Mouse (Mus musculus): ENCODE measurements at regions not wholly inside any gene's neighbourhood (a gene's known extent, or its start where the extent isn't known, plus 50 kb on each side); places are given as distances from the start of the nearest gene placed in this dataset.
A peak's percentile ranks its signal among the peaks of the same experiment; 100 is the strongest.

DNA sequence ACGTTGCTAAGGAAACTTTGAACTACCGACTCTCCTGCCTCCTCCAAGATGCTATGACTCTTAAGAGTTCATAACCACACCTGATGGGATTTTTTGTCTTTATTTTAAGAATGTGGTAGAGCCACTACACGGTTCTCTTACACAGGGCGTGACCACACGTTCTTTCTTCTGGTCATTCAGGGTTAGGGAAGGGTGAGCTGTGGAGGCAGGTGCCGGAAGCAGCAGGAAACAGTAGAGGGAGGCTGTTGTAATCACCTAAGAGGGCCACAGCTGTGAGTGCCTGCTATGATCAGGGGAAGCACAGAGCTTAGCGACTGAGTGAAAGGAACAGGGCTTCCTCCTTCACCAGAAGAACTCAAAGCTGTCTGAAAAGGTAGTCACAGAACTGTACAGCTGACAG, 50.6 kb upstream of the Larp1 start:
- Histone ChIP-seq H3K4me1 (peaks cover 17% of the 10 kb centered on the region), H3K4me3 (no peak overlapping the region), H3K36me3 (replicated peaks) (no peaks in the 10 kb centered on the region), H3K27ac (0 out of 2 replicates have a peak overlapping the region, but pooled peaks have one; percentile 25), H3K9me3 (no peaks in the 10 kb centered on the region), H3K27me3 (ENCODE audit: poor library complexity, severe bottlenecking) (peaks cover 3% of the 10 kb centered on the region; the same call in 1 of the 2 replicates)
- DNase-seq (ENCODE audit: extremely low spot score, low spot score), result no peak
- 83% methylated on average over 7 of the region's 7 CpGs for WGBS

DNA sequence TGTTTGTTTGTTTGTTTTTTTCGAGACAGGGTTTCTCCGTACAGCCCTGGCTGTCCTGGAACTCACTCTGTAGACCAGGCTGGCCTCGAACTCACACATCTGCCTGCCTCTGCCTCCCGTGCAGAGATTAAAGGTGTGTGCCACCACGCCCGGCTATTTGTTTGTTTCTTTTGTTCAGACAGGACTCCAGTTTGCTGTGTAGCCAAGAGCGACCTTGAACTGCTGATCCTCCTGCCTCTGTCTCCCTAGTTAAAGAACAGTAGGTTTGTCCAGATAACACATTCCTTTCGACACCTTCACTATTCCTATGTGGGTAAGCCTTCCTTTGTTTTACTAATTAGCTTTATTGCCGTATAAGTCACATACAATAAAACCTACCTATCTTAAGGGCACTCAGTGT, 52.0 kb upstream of the Larp1 start:
- Histone ChIP-seq H3K27ac (no peak overlapping the region), H3K27me3 (ENCODE audit: poor library complexity, severe bottlenecking) (no peaks in the 10 kb centered on the region), H3K4me1 (peaks cover 5% of the 10 kb centered on the region), H3K4me3 (no peak overlapping the region), H3K36me3 (replicated peaks) (no peaks in the 10 kb centered on the region), H3K9me3 (no peaks in the 10 kb centered on the region)
- WGBS, result 89% methylated on average over 9 of the region's 9 CpGs
- DNase-seq (ENCODE audit: extremely low spot score, low spot score), result no peak

DNA sequence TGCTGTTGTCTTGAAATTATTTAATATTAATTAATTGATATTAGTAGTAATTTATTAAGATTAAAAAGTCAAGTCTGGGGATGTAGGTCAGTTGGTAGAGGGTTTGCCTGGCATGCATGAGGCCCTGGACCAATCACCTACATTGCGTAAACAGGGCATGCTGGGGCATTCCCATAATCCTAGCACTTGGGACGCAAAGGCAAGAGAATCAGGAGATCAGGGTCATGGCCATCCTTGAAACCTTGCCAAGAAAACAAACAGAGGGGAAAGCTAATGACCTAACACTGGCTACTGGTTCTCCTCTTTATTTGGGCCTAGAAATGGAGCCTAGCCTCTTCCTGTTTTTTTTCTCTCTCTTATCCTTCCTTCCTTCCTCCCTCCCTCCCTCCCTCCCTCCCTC, 52.8 kb upstream of the Larp1 start:
- Histone ChIP-seq H3K36me3 (replicated peaks) (no peaks in the 10 kb centered on the region), H3K4me1 (0 out of 2 replicates have a peak, but pooled peaks cover 3% of the 10 kb centered on the region), H3K27ac (no peak overlapping the region), H3K4me3 (no peak overlapping the region), H3K9me3 (no peaks in the 10 kb centered on the region), H3K27me3 (ENCODE audit: poor library complexity, severe bottlenecking) (no peaks in the 10 kb centered on the region)
- DNase-seq (ENCODE audit: extremely low spot score, low spot score), result no peak
- WGBS, result 96% methylated on average over 2 of the region's 2 CpGs

DNA sequence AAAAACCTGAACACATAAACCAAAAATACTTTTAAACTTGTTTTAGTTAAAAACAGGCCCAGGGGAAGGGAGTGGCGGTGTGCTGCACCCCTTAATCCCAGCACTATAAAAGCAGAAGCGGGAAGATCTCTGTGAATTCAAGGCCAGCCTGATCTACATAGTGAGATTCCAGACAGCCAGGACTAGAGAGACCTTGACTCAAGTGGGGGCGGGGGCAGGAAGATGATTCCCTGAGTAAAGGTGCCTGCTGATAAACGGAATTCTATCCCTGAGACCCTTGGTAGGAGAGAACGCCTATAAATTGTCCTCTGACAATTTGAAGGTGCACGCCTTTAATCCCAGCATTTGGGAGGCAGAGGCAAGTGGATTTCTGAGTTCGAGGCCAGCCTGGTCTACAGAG, 53.4 kb upstream of the Larp1 start:
- WGBS, result 88% methylated on average over 7 of the region's 7 CpGs
- no peak for DNase-seq (ENCODE audit: extremely low spot score, low spot score)
- Histone ChIP-seq H3K27ac (0 out of 2 replicates have a peak overlapping the region, but pooled peaks have one; percentile 2), H3K36me3 (replicated peaks) (no peaks in the 10 kb centered on the region), H3K4me3 (no peak overlapping the region), H3K4me1 (no peaks in the 10 kb centered on the region), H3K9me3 (no peaks in the 10 kb centered on the region), H3K27me3 (ENCODE audit: poor library complexity, severe bottlenecking) (no peaks in the 10 kb centered on the region)

DNA sequence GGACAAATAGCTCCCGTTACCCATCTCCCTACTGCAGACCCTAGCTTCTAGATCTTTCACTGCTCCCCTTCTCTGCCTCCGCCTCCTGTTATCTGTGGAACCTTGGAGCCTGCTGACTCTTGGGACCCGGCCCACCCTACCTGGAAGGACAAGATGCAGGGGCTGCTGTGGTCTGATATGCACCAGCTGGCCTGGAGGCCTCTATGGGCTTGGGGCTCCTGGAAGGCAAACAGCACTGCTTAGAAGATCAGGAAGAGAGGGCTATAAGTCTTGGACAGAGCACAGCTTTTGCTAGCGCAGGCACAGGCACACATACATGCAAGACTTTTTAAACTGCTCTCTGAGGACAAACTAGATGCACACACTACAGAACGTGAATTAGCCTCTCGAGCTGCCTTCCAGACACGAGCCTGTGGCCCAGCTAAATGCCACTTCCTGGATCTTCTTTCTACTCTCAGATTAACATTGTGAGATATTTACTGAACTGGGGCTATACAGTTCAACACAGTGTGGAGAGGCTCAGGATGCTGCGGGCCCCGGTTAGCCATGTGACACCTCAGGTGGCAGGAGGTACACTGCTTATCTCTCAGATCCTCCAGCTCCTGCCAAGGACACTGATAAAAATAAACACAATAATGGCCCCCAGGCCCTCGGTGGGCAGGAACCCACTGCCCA, 54.2 kb upstream of the Larp1 start:
- 81% methylated on average over 10 of the region's 10 CpGs for WGBS
- H3K4me1 ChIP-seq, result no peaks in the 10 kb centered on the region
- H3K27ac ChIP-seq, result peak overlapping the region; percentile 2; the same call in 1 of the 2 replicates
- H3K9me3 ChIP-seq, result no peaks in the 10 kb centered on the region
- no peak overlapping the region for H3K4me3 ChIP-seq
- no peaks in the 10 kb centered on the region for H3K27me3 ChIP-seq (ENCODE audit: poor library complexity, severe bottlenecking)
- no peak for DNase-seq (ENCODE audit: extremely low spot score, low spot score)
- H3K36me3 ChIP-seq (replicated peaks), result no peaks in the 10 kb centered on the region

DNA sequence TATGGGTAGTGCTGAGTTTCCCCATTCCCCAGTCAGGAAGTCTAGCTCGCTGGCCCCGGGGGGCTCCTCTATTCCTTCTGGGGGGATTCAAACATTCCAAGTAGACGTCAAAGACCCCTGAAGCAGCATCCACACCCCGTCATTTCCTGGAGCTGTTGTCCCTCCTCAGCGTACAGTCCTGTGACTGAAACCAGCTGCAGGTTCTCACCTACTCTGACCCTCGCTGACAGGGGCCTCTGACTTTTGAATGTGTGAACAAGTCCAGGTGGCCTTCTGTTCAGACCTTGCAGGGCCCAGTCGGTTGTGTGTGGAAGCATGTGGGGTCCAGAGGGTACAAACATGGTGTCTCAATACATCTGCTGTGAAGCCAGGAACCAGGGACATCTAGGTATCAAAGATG, 55.2 kb upstream of the Larp1 start:
- Histone ChIP-seq H3K4me3 (no peak overlapping the region), H3K4me1 (no peaks in the 10 kb centered on the region), H3K9me3 (no peaks in the 10 kb centered on the region), H3K27me3 (ENCODE audit: poor library complexity, severe bottlenecking) (no peaks in the 10 kb centered on the region), H3K27ac (peak overlapping the region; percentile 56; the same call in 1 of the 2 replicates), H3K36me3 (replicated peaks) (no peaks in the 10 kb centered on the region)
- no peak for DNase-seq (ENCODE audit: extremely low spot score, low spot score)
- 68% methylated on average over 7 of the region's 7 CpGs for WGBS

DNA sequence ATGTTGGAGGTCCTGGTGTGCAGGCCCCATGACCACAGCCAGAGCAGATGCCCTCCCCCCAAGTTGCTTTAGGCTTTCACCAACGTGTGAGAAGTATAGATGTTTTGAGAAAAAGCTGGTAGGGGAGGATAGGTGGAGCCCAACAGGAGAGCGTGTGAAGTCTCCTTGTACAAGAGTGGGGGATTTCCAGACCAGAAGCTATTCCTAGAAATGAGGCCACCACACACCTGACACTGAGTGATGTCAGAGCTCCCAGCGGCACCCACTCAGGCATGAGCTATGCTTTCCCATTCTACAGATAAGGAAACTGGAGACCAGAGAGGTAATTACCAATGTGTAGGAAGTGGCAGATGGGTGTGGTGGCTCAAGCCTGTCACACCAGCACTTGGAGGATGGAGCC, 56.2 kb upstream of the Larp1 start:
- H3K9me3 ChIP-seq, result no peaks in the 10 kb centered on the region
- no peak for DNase-seq (ENCODE audit: extremely low spot score, low spot score)
- WGBS, result 70% methylated on average over 3 of the region's 3 CpGs
- H3K27me3 ChIP-seq (ENCODE audit: poor library complexity, severe bottlenecking), result no peaks in the 10 kb centered on the region
- H3K36me3 ChIP-seq (replicated peaks), result no peaks in the 10 kb centered on the region
- H3K27ac ChIP-seq, result peak overlapping the region; percentile 48; the same call in 1 of the 2 replicates
- H3K4me1 ChIP-seq, result no peaks in the 10 kb centered on the region
- H3K4me3 ChIP-seq, result no peak overlapping the region

DNA sequence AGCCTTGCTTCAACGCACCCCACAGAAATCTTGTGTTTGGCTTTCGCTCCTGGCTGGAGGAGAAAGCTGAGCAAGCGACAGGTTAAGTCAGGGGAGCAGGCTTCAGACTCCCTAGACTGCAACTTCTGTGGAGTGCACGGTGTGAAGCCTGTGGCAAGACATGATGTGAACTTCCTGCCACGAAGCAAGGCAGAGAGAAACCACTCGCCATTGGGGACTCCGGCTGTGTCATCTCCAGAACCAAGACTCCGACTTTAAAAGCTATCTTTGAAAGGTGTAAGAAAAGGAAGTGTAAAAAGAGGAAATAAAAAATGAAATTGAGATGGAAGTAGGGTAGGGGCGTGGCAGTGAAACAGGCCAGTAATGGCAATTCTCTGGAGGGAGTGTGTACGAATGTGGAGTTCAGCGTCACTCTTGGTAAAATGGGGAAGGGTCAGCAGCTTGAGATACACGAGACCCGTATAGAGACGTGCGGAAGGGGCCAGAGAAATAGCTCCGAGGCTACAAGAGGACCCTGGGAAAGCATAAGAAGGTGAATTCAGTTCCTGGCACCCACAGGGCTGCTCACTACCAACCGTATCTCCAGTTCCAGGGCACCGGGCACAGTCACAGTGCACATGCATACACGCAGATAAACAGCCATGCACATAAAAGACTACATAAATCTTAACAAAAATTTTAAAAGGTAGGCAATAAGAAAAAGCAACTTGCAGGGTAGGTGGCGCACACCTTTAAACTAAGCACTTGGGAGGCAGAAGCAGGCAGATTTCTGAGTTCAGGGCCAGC, 57.1 kb upstream of the Larp1 start:
- Histone ChIP-seq H3K27ac (no peak overlapping the region), H3K4me1 (no peaks in the 10 kb centered on the region), H3K36me3 (replicated peaks) (no peaks in the 10 kb centered on the region), H3K4me3 (no peak overlapping the region), H3K9me3 (no peaks in the 10 kb centered on the region), H3K27me3 (ENCODE audit: poor library complexity, severe bottlenecking) (no peaks in the 10 kb centered on the region)
- no peak for DNase-seq (ENCODE audit: extremely low spot score, low spot score)
- 83% methylated on average over 20 of the region's 20 CpGs for WGBS

DNA sequence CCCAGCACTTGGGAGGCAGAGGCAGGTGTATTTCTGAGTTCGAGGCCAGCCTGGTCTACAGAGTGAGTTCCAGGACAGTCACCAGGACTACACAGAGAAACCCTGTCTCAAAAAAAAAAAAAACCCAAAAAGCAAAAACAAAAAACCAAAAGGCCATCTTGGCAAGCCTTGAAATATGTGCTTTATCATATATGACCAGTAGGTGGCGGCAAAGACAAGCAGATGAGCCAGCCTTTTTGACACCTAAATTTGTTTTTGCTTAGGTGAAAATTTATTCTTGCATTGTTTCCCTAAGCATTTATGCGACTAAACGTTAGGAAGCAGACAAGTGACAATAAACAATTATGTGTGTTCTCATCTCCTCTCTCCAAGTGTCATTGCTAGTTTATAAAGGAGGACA, 57.9 kb upstream of the Larp1 start:
- Histone ChIP-seq H3K4me3 (no peak overlapping the region), H3K4me1 (no peaks in the 10 kb centered on the region), H3K27me3 (ENCODE audit: poor library complexity, severe bottlenecking) (no peaks in the 10 kb centered on the region), H3K36me3 (replicated peaks) (no peaks in the 10 kb centered on the region), H3K9me3 (no peaks in the 10 kb centered on the region), H3K27ac (no peak overlapping the region)
- DNase-seq (ENCODE audit: extremely low spot score, low spot score), result no peak
- 2% methylated on average over 4 of the region's 4 CpGs for WGBS

DNA sequence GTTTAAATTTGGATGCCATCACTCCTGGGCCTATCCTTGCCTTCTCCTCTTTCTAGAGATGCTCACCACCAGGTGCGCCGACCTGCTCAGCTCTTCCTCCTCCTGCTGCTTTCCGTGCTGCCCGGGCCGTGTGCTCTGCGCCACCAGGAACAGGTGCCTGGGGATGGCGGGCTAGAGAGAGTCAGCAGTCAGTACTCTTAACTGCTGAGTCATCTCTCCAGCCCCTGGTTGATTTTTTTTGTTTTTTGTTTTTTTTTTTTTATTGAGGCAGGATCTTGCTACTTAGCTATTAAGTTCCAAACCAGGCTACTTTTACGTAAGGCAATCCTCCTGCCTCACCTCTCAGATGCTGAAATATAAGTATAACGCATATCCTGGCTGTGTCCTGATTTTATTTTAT, 59.8 kb upstream of the Larp1 start:
- H3K27ac ChIP-seq, result no peak overlapping the region
- H3K27me3 ChIP-seq (ENCODE audit: poor library complexity, severe bottlenecking), result no peaks in the 10 kb centered on the region
- H3K4me3 ChIP-seq, result no peak overlapping the region
- no peaks in the 10 kb centered on the region for H3K4me1 ChIP-seq
- H3K9me3 ChIP-seq, result no peaks in the 10 kb centered on the region
- no peaks in the 10 kb centered on the region for H3K36me3 ChIP-seq (replicated peaks)
- WGBS, result 70% methylated on average over 9 of the region's 9 CpGs
- DNase-seq (ENCODE audit: extremely low spot score, low spot score), result no peak

DNA sequence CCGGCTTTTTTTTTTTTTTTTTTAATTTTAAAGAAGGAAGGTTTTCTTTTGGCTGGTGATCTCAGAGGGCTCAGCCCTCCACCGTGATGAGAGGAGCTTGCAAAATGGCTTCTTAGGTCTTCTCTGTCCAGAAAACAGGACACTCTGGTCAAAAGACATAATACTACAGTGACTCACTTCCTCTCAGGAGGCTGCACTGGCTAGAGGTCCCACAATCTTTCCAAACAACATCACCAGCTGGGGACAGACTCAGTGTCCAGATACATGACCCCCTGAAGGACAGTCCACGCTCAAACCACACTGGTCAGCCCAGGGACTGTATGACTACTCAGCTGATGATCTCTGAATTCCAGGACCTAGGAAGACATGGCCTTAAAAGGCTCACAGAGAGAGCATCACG, 61.5 kb upstream of the Larp1 start:
- Histone ChIP-seq H3K4me3 (no peak overlapping the region), H3K27ac (no peak overlapping the region), H3K36me3 (replicated peaks) (no peaks in the 10 kb centered on the region), H3K9me3 (no peaks in the 10 kb centered on the region), H3K27me3 (ENCODE audit: poor library complexity, severe bottlenecking) (no peaks in the 10 kb centered on the region), H3K4me1 (no peaks in the 10 kb centered on the region)
- DNase-seq (ENCODE audit: extremely low spot score, low spot score), result no peak
- 88% methylated on average over 4 of the region's 4 CpGs for WGBS

DNA sequence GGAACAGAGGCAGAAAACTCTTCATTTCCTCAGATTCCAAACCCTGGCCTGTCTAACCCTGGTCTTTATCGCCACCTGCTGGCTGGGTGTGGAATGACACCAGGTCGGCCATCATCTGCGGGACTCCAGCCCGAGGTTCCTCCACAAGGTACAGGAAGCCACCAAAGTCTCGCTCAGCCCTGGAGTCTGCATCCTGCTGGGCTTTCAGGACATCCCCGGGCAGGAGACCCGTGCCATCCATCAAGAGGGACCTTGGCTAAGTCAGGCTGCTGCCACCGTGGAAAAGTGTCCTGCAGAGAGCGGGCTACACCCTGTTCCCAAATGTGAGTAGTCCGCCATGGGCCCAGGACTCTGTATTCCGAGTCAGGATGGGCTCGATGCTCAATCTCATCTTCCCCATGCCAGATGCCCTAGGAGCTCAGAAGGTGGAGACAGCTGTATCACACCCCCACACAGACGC, 74.4 kb upstream of the Larp1 start:
- Histone ChIP-seq H3K4me1 (peaks cover 19% of the 10 kb centered on the region), H3K4me3 (peak overlapping the region; percentile 47), H3K27me3 (ENCODE audit: poor library complexity, severe bottlenecking) (peaks cover 28% of the 10 kb centered on the region), H3K27ac (peak overlapping the region; percentile 69; the same call in 1 of the 2 replicates), H3K9me3 (no peaks in the 10 kb centered on the region), H3K36me3 (replicated peaks) (no peaks in the 10 kb centered on the region)
- peak; percentile 92 for DNase-seq (ENCODE audit: extremely low spot score, low spot score)
- WGBS, result 11% methylated on average over 13 of the region's 13 CpGs

DNA sequence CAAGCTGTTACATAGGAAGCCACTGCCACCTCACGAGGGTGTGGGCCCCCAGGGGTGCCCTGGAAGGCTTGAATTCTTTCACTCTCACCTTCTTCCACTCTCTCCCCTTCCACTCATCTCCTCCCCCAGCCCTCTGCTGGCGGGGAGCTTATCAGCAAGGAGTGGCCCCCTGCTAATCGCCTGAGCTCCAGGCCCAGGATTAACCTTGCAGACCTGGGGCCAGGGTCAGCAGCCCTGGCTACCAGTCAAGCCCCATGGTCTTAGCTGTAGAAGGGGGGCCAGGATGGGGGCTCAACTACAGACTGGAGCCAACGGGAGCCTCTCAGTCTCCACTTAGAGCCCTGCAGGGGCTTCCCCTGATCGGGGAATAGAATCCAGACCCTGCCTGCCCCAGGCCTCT, 75.8 kb upstream of the Larp1 start:
- no peaks in the 10 kb centered on the region for H3K9me3 ChIP-seq
- no peak overlapping the region for H3K4me3 ChIP-seq
- peaks cover 23% of the 10 kb centered on the region for H3K4me1 ChIP-seq
- WGBS, result 6% methylated on average over 5 of the region's 5 CpGs
- no peak for DNase-seq (ENCODE audit: extremely low spot score, low spot score)
- H3K27ac ChIP-seq, result peak overlapping the region; percentile 48; the same call in 1 of the 2 replicates
- peaks cover 36% of the 10 kb centered on the region for H3K27me3 ChIP-seq (ENCODE audit: poor library complexity, severe bottlenecking)
- H3K36me3 ChIP-seq (replicated peaks), result no peaks in the 10 kb centered on the region
